Mouse (Mus musculus): ENCODE results near the gene Pspn. TPM values are rescaled to one million over a fixed set of nuclear protein-coding genes. Genes with fewer than 3 reads are reported as not detected.
A peak's percentile ranks its signal among the peaks of the same experiment; 100 is the strongest.

Gene Pspn
- total RNA-seq (2021), result not detected
- polyA plus RNA-seq (2012; rRNA removed), result not detected in 2 replicates
- long read RNA-seq, result 0 reads

- Histone ChIP-seq H3K4me3 (no peak within 1 kb of the TSS), H3K9ac (ENCODE audit: low read depth, low read length) (no peak within 1 kb of the TSS), H3K79me2 (replicated peaks; ENCODE audit: control insufficient read depth, insufficient read depth, low read length) (no peaks in the 10 kb centered on the region), H3K27ac (no peak within 1 kb of the TSS), H3K4me1 (ENCODE audit: control insufficient read depth, insufficient read depth, low read length) (peaks cover 4% of the 10 kb centered on the region; the same call in 1 of the 2 replicates), H3K36me3 (ENCODE audit: control insufficient read depth, insufficient read depth, low read length) (no peaks in the 10 kb centered on the region), H3K27me3 (ENCODE audit: control insufficient read depth, insufficient read depth, low read length) (no peaks in the 10 kb centered on the region)
- intact Hi-C loops (cut with DNase I), result loop anchor here (10.0 kb wide), 1 partner anchor 385 kb away; the partner anchor contains the start of gene Rpl36
- no peak for DNase-seq
- 67% methylated on average over 9 of the region's 9 CpGs for WGBS
- TF ChIP-seq POLR2A (IDR thresholded peaks at IDR 0.05; ENCODE audit: insufficient read depth, low read depth, low read length) (no peak), EP300 (IDR thresholded peaks at IDR 0.05; ENCODE audit: insufficient read depth, low read depth, low read length) (no peak), CTCF (IDR thresholded peaks at IDR 0.05) (no peak)
These were observed at the start of gene Pspn for GRCm38 (mm10) chr17:56999968-57000609. Gene Pspn, minus strand, starts transcription at chr17:57000018.

GRCm38 (mm10) chr17:57048816-57049215 lies 49.0 kb upstream of the Pspn start:
- intact Hi-C loops (cut with DNase I), result no loop called here

GRCm38 (mm10) chr17:57047406-57047805 lies 47.6 kb upstream of the Pspn start:
- Histone ChIP-seq H3K9ac (ENCODE audit: low read depth, low read length) (no peak overlapping the region), H3K79me2 (replicated peaks; ENCODE audit: control insufficient read depth, insufficient read depth, low read length) (no peaks in the 10 kb centered on the region), H3K4me3 (no peak overlapping the region), H3K27me3 (ENCODE audit: control insufficient read depth, insufficient read depth, low read length) (no peaks in the 10 kb centered on the region), H3K27ac (no peak overlapping the region), H3K4me1 (ENCODE audit: control insufficient read depth, insufficient read depth, low read length) (no peaks in the 10 kb centered on the region), H3K36me3 (ENCODE audit: control insufficient read depth, insufficient read depth, low read length) (no peaks in the 10 kb centered on the region)
- TF ChIP-seq EP300 (IDR thresholded peaks at IDR 0.05; ENCODE audit: insufficient read depth, low read depth, low read length), result no peak
- no peak for TF ChIP-seq POLR2A (IDR thresholded peaks at IDR 0.05; ENCODE audit: insufficient read depth, low read depth, low read length)
- no peak for TF ChIP-seq CTCF (IDR thresholded peaks at IDR 0.05)
- intact Hi-C loops (cut with DNase I), result no loop called here
- 61% methylated on average over 5 of the region's 5 CpGs for WGBS
- no peak for DNase-seq

More at GRCm38 (mm10) chr17:57048816-57049215, 49.0 kb upstream of the Pspn start:
- 94% methylated on average over 3 of the region's 3 CpGs for WGBS
- Histone ChIP-seq H3K27me3 (ENCODE audit: control insufficient read depth, insufficient read depth, low read length) (no peaks in the 10 kb centered on the region), H3K4me1 (ENCODE audit: control insufficient read depth, insufficient read depth, low read length) (no peaks in the 10 kb centered on the region), H3K9ac (ENCODE audit: low read depth, low read length) (no peak overlapping the region), H3K79me2 (replicated peaks; ENCODE audit: control insufficient read depth, insufficient read depth, low read length) (no peaks in the 10 kb centered on the region), H3K27ac (no peak overlapping the region), H3K36me3 (ENCODE audit: control insufficient read depth, insufficient read depth, low read length) (no peaks in the 10 kb centered on the region), H3K4me3 (no peak overlapping the region)
- TF ChIP-seq POLR2A (IDR thresholded peaks at IDR 0.05; ENCODE audit: insufficient read depth, low read depth, low read length), result no peak
- no peak for TF ChIP-seq CTCF (IDR thresholded peaks at IDR 0.05)
- TF ChIP-seq EP300 (IDR thresholded peaks at IDR 0.05; ENCODE audit: insufficient read depth, low read depth, low read length), result no peak
- DNase-seq, result no peak

- Histone ChIP-seq H3K4me3 (no peak within 1 kb of the TSS), H3K4me1 (ENCODE audit: control insufficient read depth, insufficient read depth, low read length) (no peaks in the 10 kb centered on the region), H3K36me3 (ENCODE audit: control insufficient read depth, insufficient read depth, low read length) (no peaks in the 10 kb centered on the region), H3K9ac (ENCODE audit: low read depth, low read length) (no peak within 1 kb of the TSS), H3K27me3 (ENCODE audit: control insufficient read depth, insufficient read depth, low read length) (peaks cover 1% of the 10 kb centered on the region; the same call in 1 of the 2 replicates), H3K79me2 (replicated peaks; ENCODE audit: control insufficient read depth, insufficient read depth, low read length) (no peaks in the 10 kb centered on the region), H3K27ac (no peak within 1 kb of the TSS)
- TF ChIP-seq EP300 (IDR thresholded peaks at IDR 0.05; ENCODE audit: insufficient read depth, low read depth, low read length) (no peak), CTCF (IDR thresholded peaks at IDR 0.05) (no peak), POLR2A (IDR thresholded peaks at IDR 0.05; ENCODE audit: insufficient read depth, low read depth, low read length) (no peak)
- intact Hi-C loops (cut with DNase I), result no loop called here
- 68% methylated on average over 8 of the region's 8 CpGs for WGBS
- DNase-seq, result no peak
These were observed 41.7 kb upstream of the Pspn start, which contains the start of gene Slc25a41 for GRCm38 (mm10) chr17:57041554-57041953. Gene Slc25a41, minus strand, starts transcription at chr17:57041654.

GRCm38 (mm10) chr17:57038978-57039377 lies 39.2 kb upstream of the Pspn start:
- H3K4me3 ChIP-seq, result no peak overlapping the region
- H3K27me3 ChIP-seq (ENCODE audit: control insufficient read depth, insufficient read depth, low read length), result peaks cover 1% of the 10 kb centered on the region; the same call in 1 of the 2 replicates
- intact Hi-C loops (cut with DNase I), result no loop called here
- 39% methylated on average over 8 of the region's 8 CpGs for WGBS
- no peak overlapping the region for H3K27ac ChIP-seq
- no peak for DNase-seq
- no peaks in the 10 kb centered on the region for H3K4me1 ChIP-seq (ENCODE audit: control insufficient read depth, insufficient read depth, low read length)
- H3K79me2 ChIP-seq (replicated peaks; ENCODE audit: control insufficient read depth, insufficient read depth, low read length), result no peaks in the 10 kb centered on the region
- H3K36me3 ChIP-seq (ENCODE audit: control insufficient read depth, insufficient read depth, low read length), result no peaks in the 10 kb centered on the region
- no peak for TF ChIP-seq POLR2A (IDR thresholded peaks at IDR 0.05; ENCODE audit: insufficient read depth, low read depth, low read length)
- TF ChIP-seq CTCF (IDR thresholded peaks at IDR 0.05), result peak; percentile 36
- no peak overlapping the region for H3K9ac ChIP-seq (ENCODE audit: low read depth, low read length)

GRCm38 (mm10) chr17:57032854-57033253 lies 33.0 kb upstream of the Pspn start:
- WGBS, result 83% methylated on average over 4 of the region's 4 CpGs
- H3K4me3 ChIP-seq, result no peak overlapping the region
- peaks cover 2% of the 10 kb centered on the region for H3K79me2 ChIP-seq (replicated peaks; ENCODE audit: control insufficient read depth, insufficient read depth, low read length)
- H3K4me1 ChIP-seq (ENCODE audit: control insufficient read depth, insufficient read depth, low read length), result peaks cover 4% of the 10 kb centered on the region; the same call in 1 of the 2 replicates
- H3K27me3 ChIP-seq (ENCODE audit: control insufficient read depth, insufficient read depth, low read length), result no peaks in the 10 kb centered on the region
- no peaks in the 10 kb centered on the region for H3K36me3 ChIP-seq (ENCODE audit: control insufficient read depth, insufficient read depth, low read length)
- TF ChIP-seq EP300 (IDR thresholded peaks at IDR 0.05; ENCODE audit: insufficient read depth, low read depth, low read length) (no peak), CTCF (IDR thresholded peaks at IDR 0.05) (no peak), POLR2A (IDR thresholded peaks at IDR 0.05; ENCODE audit: insufficient read depth, low read depth, low read length) (no peak)
- no peak for DNase-seq
- H3K27ac ChIP-seq, result no peak overlapping the region
- intact Hi-C loops (cut with DNase I), result loop anchor here (2.0 kb wide), 1 partner anchor 24 kb away; no protein-coding TSS in a partner anchor
- H3K9ac ChIP-seq (ENCODE audit: low read depth, low read length), result no peak overlapping the region

Data from heart, adult 2 months (tissue).